Mouse (Mus musculus) C2C12 (cell line): ENCODE data around the gene Gabrp. TPM values are rescaled to one million over a fixed set of nuclear protein-coding genes. Genes with fewer than 3 reads are reported as not detected.

ENCODE experiments used
- H3K27me3 ChIP-seq: one replicate; pipeline ENCODE4 v1.6.1; 2011; ENCODE audit not compliant: control insufficient read depth, insufficient read depth, insufficient read length
- H3K36me3 ChIP-seq: one replicate; pipeline ENCODE4 v1.6.1; 2011; ENCODE audit not compliant: control insufficient read depth, insufficient read depth
- H3K4me3 ChIP-seq: one replicate; pipeline ENCODE4 v1.5.1; 2011; ENCODE audit warnings: mild to moderate bottlenecking, control low read depth; ENCODE audit not compliant: poor library complexity, insufficient read depth, severe bottlenecking
- H3K79me2 ChIP-seq: one replicate; pipeline ENCODE4 v1.6.1; 2011; ENCODE audit not compliant: control insufficient read depth, insufficient read depth
- H3K79me3 ChIP-seq: one replicate; pipeline ENCODE4 v1.6.1; 2011; ENCODE audit warnings: low read depth, control low read depth
- H3ac ChIP-seq: one replicate; pipeline ENCODE3; 2011; ENCODE audit warnings: low read depth; ENCODE audit not compliant: control insufficient read depth, insufficient read length
- CEBPB ChIP-seq: IDR thresholded peaks from one replicate; pipeline ENCODE4 v1.6.1; 2011; ENCODE audit warnings: low read depth, mild to moderate bottlenecking, control low read depth, moderate library complexity
- CTCF ChIP-seq: IDR thresholded peaks from one replicate; pipeline ENCODE4 v1.5.1; 2011; ENCODE audit not compliant: control insufficient read depth, insufficient read depth, insufficient read length
- FOSL1 ChIP-seq: IDR thresholded peaks from one replicate; pipeline ENCODE4 v1.8.0; 2011; ENCODE audit warnings: mild to moderate bottlenecking, low read length; ENCODE audit not compliant: poor library complexity, insufficient read depth, severe bottlenecking
- MAX ChIP-seq: IDR thresholded peaks from one replicate; pipeline ENCODE4 v1.6.1; 2011; ENCODE audit warnings: mild to moderate bottlenecking, control low read depth
- MYOD1 ChIP-seq: IDR thresholded peaks from one replicate; pipeline ENCODE4 v1.6.1; 2011; ENCODE audit warnings: low read depth; ENCODE audit not compliant: control insufficient read depth, insufficient read length
- MYOG ChIP-seq: IDR thresholded peaks from one replicate; pipeline ENCODE4 v1.6.1; 2011; ENCODE audit not compliant: control insufficient read depth, insufficient read length; ENCODE audit errors: extremely low read depth
- USF1 ChIP-seq: IDR thresholded peaks from one replicate; pipeline ENCODE4 v1.6.1; 2011; ENCODE audit warnings: low read depth, mild to moderate bottlenecking, control low read depth, moderate library complexity
- polyA plus RNA-seq: library from polyadenylated mRNA; unstranded; fragments of >200 nt; fragmentation: generic; extraction: Trizol; gene quantifications from one replicate; pipeline ENCODE4 v1.2.1, GENCODE M21; 2012; ENCODE audit warnings: missing spikeins

The Gabrp gene
- polyA plus RNA-seq, 1 experiment = not detected

GRCm38 (mm10) chr11:33512854-33513375, 65.8 kb downstream of the Gabrp start:
- Histone ChIP-seq H3K79me2 (no peaks in the 10 kb centered on the region), H3K4me3 (no peak overlapping the region), H3K36me3 (no peaks in the 10 kb centered on the region), H3K79me3 (no peaks in the 10 kb centered on the region), H3ac (no peak overlapping the region), H3K27me3 (no peaks in the 10 kb centered on the region)
- no peak for TF ChIP-seq USF1
- no peak for TF ChIP-seq FOSL1
- TF ChIP-seq CEBPB = no peak
- no peak for TF ChIP-seq CTCF
- no peak for TF ChIP-seq MYOG
- TF ChIP-seq MAX = no peak
- TF ChIP-seq MYOD1 = no peak

- Histone ChIP-seq H3K36me3 (no peaks in the 10 kb centered on the region), H3K4me3 (no peak overlapping the region), H3K27me3 (no peaks in the 10 kb centered on the region), H3ac (no peak overlapping the region), H3K79me2 (no peaks in the 10 kb centered on the region), H3K79me3 (no peaks in the 10 kb centered on the region)
- TF ChIP-seq FOSL1 (no peak), USF1 (no peak), MYOG (no peak), CEBPB (no peak), CTCF (no peak), MYOD1 (no peak), MAX (no peak)
Observed at GRCm38 (mm10) chr11:33509401-33509800, 69.4 kb downstream of the Gabrp start.

Other genes with a start within 250 kb of the Gabrp start
- gene Ranbp17, start 65.2 kb downstream of the Gabrp start, polyA plus RNA-seq = not detected
- gene D130052B06Rik, start 20.3 kb upstream of the Gabrp start, polyA plus RNA-seq = not detected